Mouse (Mus musculus) cerebellum, adult 2 months (tissue): Measurements from ENCODE around the gene Pgpep1. TPM values are rescaled to one million over a fixed set of nuclear protein-coding genes. Genes with fewer than 3 reads are reported as not detected.

Experiments
- DNase-seq, 2 experiments: peaks; one replicate each; pipeline ENCODE4 v3.0.0; 2021
- H3K27ac ChIP-seq: fragments of 200-500 bp; 2 replicates; pipeline ENCODE4 v1.5.1; 2012; ENCODE audit warnings: low read length, control low read depth, inconsistent platforms; ENCODE audit not compliant: insufficient read depth
- H3K27me3 ChIP-seq: fragments of 200-500 bp; 2 replicates; pipeline ENCODE4 v1.6.1; 2012; ENCODE audit warnings: inconsistent platforms, mild to moderate bottlenecking, low read length, moderate library complexity; ENCODE audit not compliant: control insufficient read depth, insufficient read depth
- H3K4me1 ChIP-seq: fragments of 200-500 bp; 2 replicates; pipeline ENCODE4 v1.6.1; 2011; ENCODE audit warnings: low read length; ENCODE audit not compliant: control insufficient read depth, insufficient read depth
- H3K4me3 ChIP-seq: fragments of 200-500 bp; replicated peaks from 2 replicates; pipeline ENCODE3; 2011; ENCODE audit warnings: mild to moderate bottlenecking, low read depth, low read length, control low read depth; ENCODE audit not compliant: insufficient read depth
- CTCF ChIP-seq: fragments of 200-500 bp; IDR thresholded peaks from 2 replicates; pipeline ENCODE4 v1.5.1; 2011; ENCODE audit warnings: low read depth, mild to moderate bottlenecking, control low read depth, low read length, moderate library complexity, borderline replicate concordance; ENCODE audit not compliant: insufficient read depth
- POLR2A ChIP-seq: fragments of 200-500 bp; IDR thresholded peaks from 2 replicates; pipeline ENCODE4 v1.6.1; 2011; ENCODE audit warnings: low read length, control low read depth, borderline replicate concordance; ENCODE audit not compliant: insufficient read depth
- WGBS: fragments of 180-500 bp; shearing (Covaris S2); methylation state at CpG from one replicate; pipeline ENCODE4 v1.1.7; 2018; 5-methylcytosine and 5-hydroxymethylcytosine counted together
- polyA plus RNA-seq: library from polyadenylated mRNA; depleted of rRNA; stranded (reverse); fragments of >200 nt; gene quantifications from 2 replicates; pipeline ENCODE4 v1.2.3, GENCODE M21; 2012; rRNA removed

The Pgpep1 gene
- polyA plus RNA-seq, 1 experiment = 32.5 TPM

DNA sequence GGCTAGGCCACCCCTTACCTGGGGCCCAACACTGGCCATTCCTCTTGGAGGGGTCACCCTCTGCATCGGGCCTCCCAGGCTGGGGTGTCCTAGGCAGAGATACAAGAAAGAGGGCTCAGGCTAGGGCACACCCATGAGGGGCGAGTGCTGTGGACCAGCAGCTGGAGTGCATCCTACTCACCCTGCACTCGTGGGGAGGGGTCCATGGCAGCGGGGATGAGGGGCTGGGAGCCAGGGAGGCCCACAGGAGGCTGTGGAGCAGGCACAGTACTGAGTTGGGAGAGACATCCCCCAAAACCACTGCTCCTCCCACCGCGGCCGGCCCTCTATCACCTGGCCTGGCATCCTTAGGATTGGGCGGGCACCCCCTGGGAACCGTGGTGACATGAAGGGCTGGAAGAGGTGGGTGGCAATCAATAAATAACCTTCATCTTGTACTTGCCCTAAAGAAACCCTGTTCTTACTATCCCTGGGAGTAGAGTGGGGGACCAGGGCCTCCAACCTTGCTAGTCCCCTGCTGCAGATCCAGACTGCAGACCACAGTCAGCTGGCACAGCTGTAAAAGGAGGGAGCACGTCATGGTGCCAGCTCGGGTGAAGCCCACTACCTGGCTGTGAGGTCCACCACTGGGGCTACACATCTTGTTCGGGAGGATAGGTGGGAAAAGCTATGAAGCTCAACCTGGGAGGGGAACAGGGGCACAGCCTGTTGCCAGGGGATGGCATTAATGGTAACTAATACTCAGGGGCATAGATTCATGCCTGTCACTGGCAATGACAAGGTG lies 60.5 kb downstream of the Pgpep1 start:
- DNase-seq = peak in 1 of 2 experiments; percentile 28
- TF ChIP-seq CTCF = no peak
- TF ChIP-seq POLR2A = no peak
- H3K27ac ChIP-seq = no peak overlapping the region
- H3K4me1 ChIP-seq = peaks cover 14% of the 10 kb centered on the region; the same call in 1 of the 2 replicates
- 80% methylated on average over 12 of the region's 12 CpGs for whole genome bisulfite sequencing
- no peaks in the 10 kb centered on the region for H3K27me3 ChIP-seq
- H3K4me3 ChIP-seq = no peak overlapping the region

- Histone ChIP-seq H3K27ac (peak overlapping the region; percentile 9; the same call in 1 of the 2 replicates), H3K4me3 (peak overlapping the region; percentile 59), H3K4me1 (peaks cover 14% of the 10 kb centered on the region; the same call in 1 of the 2 replicates), H3K27me3 (no peaks in the 10 kb centered on the region)
- no peak for DNase-seq
- WGBS = 30% methylated on average over 10 of the region's 10 CpGs
- TF ChIP-seq POLR2A (no peak), CTCF (no peak)
Measured at GRCm38 (mm10) chr8:70598722-70599121, 61.5 kb downstream of the Pgpep1 start.

DNA sequence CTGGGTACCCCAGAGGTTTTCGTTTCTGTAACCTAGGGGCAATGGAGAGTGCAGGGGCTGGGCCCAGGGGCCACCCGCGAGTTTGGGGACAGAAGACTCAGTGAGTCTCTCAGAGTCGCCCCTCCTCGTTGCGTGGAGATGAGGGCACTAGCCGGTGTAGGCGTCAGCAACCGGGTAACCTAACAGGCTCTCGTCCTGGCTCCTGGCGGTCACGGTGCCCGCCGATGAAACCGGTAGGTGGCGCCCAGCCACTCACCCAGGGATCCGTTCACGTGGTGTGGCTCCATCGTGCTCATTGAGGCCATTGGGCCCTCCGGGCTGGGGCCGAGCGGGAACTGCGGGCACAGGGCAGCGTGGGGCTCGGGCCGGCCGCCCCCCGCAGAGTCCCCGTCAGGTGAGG lies 61.9 kb downstream of the Pgpep1 start:
- peak; percentile 46; the same call in 1 of the 2 replicates for TF ChIP-seq POLR2A
- TF ChIP-seq CTCF = peak; percentile 75
- no peaks in the 10 kb centered on the region for H3K27me3 ChIP-seq
- H3K4me1 ChIP-seq = peaks cover 14% of the 10 kb centered on the region; the same call in 1 of the 2 replicates
- H3K27ac ChIP-seq = peak overlapping the region; percentile 9
- peak; percentile 91 to 93 for DNase-seq
- peak overlapping the region; percentile 59 for H3K4me3 ChIP-seq
- 3% methylated on average over 29 of the region's 29 CpGs for whole genome bisulfite sequencing

DNA sequence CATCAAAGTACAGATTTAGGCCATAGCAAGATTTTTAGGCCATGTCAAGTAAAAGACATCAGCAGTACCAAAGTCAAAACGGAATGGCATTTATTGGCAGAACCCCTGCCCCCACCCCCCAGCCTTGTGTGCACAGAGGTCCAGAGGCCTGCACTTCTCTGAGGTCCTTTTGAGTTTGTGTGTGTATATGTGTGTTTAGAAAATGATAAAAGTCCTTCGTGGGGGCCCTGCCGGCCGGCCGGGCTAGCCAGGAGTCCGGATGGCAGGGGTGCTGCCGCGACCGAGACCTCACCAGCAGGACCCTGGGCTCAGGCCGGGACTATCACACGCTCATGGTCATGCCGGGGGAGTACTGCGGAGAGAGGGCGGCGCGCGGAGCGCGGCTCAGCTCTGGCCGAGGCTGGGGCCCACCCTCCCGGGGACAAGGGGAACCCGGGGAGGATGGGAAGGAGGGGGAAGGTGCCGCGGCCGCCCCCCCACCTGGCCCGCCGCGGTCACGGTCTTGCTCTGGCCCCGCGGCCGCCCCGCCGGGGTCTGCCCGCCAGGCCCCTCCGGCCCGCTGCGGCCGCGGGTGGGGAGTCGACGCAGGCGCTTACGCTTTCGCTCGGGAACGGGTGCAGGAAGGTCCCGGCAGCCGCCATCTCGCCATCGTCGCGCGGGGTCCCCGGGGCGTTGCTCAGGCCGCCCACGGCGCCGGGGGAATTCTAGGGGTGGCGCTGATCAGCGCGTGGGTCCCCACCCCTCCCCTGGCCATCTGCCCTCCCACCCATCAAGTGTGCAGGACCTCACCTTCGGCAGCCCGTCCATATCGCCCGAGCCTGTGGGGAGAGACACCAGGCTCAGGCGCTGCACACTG lies 62.5 kb downstream of the Pgpep1 start:
- H3K27ac ChIP-seq = peak overlapping the region; percentile 1; the same call in 1 of the 2 replicates
- peaks cover 14% of the 10 kb centered on the region; the same call in 1 of the 2 replicates for H3K4me1 ChIP-seq
- H3K27me3 ChIP-seq = no peaks in the 10 kb centered on the region
- peak in 1 of 2 experiments; percentile 56 for DNase-seq
- TF ChIP-seq CTCF (no peak), POLR2A (no peak)
- whole genome bisulfite sequencing = 18% methylated on average over 66 of the region's 68 CpGs
- H3K4me3 ChIP-seq = peak overlapping the region; percentile 59

- no peaks in the 10 kb centered on the region for H3K27me3 ChIP-seq
- no peak overlapping the region for H3K27ac ChIP-seq
- peak overlapping the region; percentile 32 for H3K4me3 ChIP-seq
- TF ChIP-seq CTCF (peak; percentile 37; the same call in 1 of the 2 replicates), POLR2A (no peak)
- 32% methylated on average over 17 of the region's 17 CpGs for WGBS
- DNase-seq = peak; percentile 72 to 75
- H3K4me1 ChIP-seq = peaks cover 14% of the 10 kb centered on the region; the same call in 1 of the 2 replicates
Measured at GRCm38 (mm10) chr8:70596775-70597416, 63.3 kb downstream of the Pgpep1 start.

Other genes with a start within 250 kb of the Pgpep1 start
- 90.2 and 105 TPM in 2 replicates for gene Crtc1, start 220.8 kb downstream of the Pgpep1 start, polyA plus RNA-seq
- 62.4 and 68.5 TPM in 2 replicates for gene Klhl26, start 183.4 kb downstream of the Pgpep1 start, polyA plus RNA-seq
- 524 and 552 TPM in 2 replicates for gene Tmem59l, start 173.0 kb downstream of the Pgpep1 start, polyA plus RNA-seq
- 3.8 and 4.0 TPM in 2 replicates for gene Crlf1, start 167.2 kb downstream of the Pgpep1 start, polyA plus RNA-seq
- 184 and 189 TPM in 2 replicates for gene Rex1bd, start 153.6 kb downstream of the Pgpep1 start, polyA plus RNA-seq
- 920 and 977 TPM in 2 replicates for gene Uba52, start 149.6 kb downstream of the Pgpep1 start, polyA plus RNA-seq
- 531 and 552 TPM in 2 replicates for gene Fkbp8, start 132.7 kb downstream of the Pgpep1 start, polyA plus RNA-seq
- 63.4 and 65.9 TPM in 2 replicates for gene Kxd1, start 132.4 kb downstream of the Pgpep1 start, polyA plus RNA-seq
- gene Ell, start 120.9 kb downstream of the Pgpep1 start, polyA plus RNA-seq = 27.9 and 29.1 TPM in 2 replicates
- 55.3 and 61.4 TPM in 2 replicates for gene Isyna1, start 66.0 kb downstream of the Pgpep1 start, polyA plus RNA-seq
- gene Ssbp4, start 51.5 kb downstream of the Pgpep1 start, polyA plus RNA-seq = 172 and 181 TPM in 2 replicates
- 0.30 and 0.33 TPM in 2 replicates for gene Lrrc25, start 44.2 kb downstream of the Pgpep1 start, polyA plus RNA-seq
- 0.28 and 0.51 TPM in 2 replicates for gene Gdf15, start 27.9 kb downstream of the Pgpep1 start, polyA plus RNA-seq
- 113 and 117 TPM in 2 replicates for gene Lsm4, start 12.9 kb upstream of the Pgpep1 start, polyA plus RNA-seq
- 252 and 274 TPM in 2 replicates for gene Jund, start 38.6 kb upstream of the Pgpep1 start, polyA plus RNA-seq
- gene Iqcn, start 43.1 kb upstream of the Pgpep1 start, polyA plus RNA-seq = 0.08 and 0.11 TPM in 2 replicates
- gene Gm3336, start 58.2 kb upstream of the Pgpep1 start, polyA plus RNA-seq = 0.13 TPM in 1 of 2 replicates, not detected in the other
- gene Pde4c, start 63.3 kb upstream of the Pgpep1 start, polyA plus RNA-seq = 2.5 and 3.0 TPM in 2 replicates
- 1,156 and 1,176 TPM in 2 replicates for gene Rab3a, start 94.3 kb upstream of the Pgpep1 start, polyA plus RNA-seq
- gene Mpv17l2, start 100.6 kb upstream of the Pgpep1 start, polyA plus RNA-seq = 81.1 and 83.4 TPM in 2 replicates
- 150 and 158 TPM in 2 replicates for gene Pik3r2, start 116.3 kb upstream of the Pgpep1 start, polyA plus RNA-seq
- gene Mast3, start 144.7 kb upstream of the Pgpep1 start, polyA plus RNA-seq = 69.5 and 70.4 TPM in 2 replicates
- gene Il12rb1, start 148.1 kb upstream of the Pgpep1 start, polyA plus RNA-seq = 1.8 and 1.9 TPM in 2 replicates
- 33.1 and 34.0 TPM in 2 replicates for gene Arrdc2, start 179.3 kb upstream of the Pgpep1 start, polyA plus RNA-seq
- 19.4 and 22.1 TPM in 2 replicates for gene Kcnn1, start 202.9 kb upstream of the Pgpep1 start, polyA plus RNA-seq
- 123 and 145 TPM in 2 replicates for gene Ccdc124, start 213.5 kb upstream of the Pgpep1 start, polyA plus RNA-seq
- 6.7 and 6.9 TPM in 2 replicates for gene Slc5a5, start 232.4 kb upstream of the Pgpep1 start, polyA plus RNA-seq
- 1,458 and 1,510 TPM in 2 replicates for gene Rpl18a, start 237.0 kb upstream of the Pgpep1 start, polyA plus RNA-seq
- gene Map1s, start 245.5 kb upstream of the Pgpep1 start, polyA plus RNA-seq = 53.4 and 53.7 TPM in 2 replicates